31 mouse cellular contexts compared by ENCODE assay signal in genomic region chr5:111829891-111830290, GRCm38 (mm10).
A peak's percentile ranks its signal among the peaks of the same experiment; 100 is the strongest.
DNase-seq lines count a peak whose midpoint lies in the region; ATAC-seq and TF ChIP-seq lines count a peak whose summit lies in the region.
"Had no signal": no experiment of that assay in that cellular context is flagged by ENCODE, and none has a peak within 500 bp of the region (broad histone marks: within the 10 kb centered on the region; RNA-seq: fewer than 3 reads in every experiment).

No protein-coding gene starts in this region.

- H3ac ChIP-seq in myocyte (ENCODE audit: control insufficient read depth, insufficient read length) = no peak overlapping the region

- no peak for TF ChIP-seq POLR2A in brain, embryonic 14.5 days (IDR thresholded peaks at IDR 0.05; ENCODE audit: borderline replicate concordance, extremely low read depth, insufficient read depth, insufficient read length, poor library complexity, severe bottlenecking)
- TF ChIP-seq POLR2A in myocyte (IDR thresholded peaks at IDR 0.05; ENCODE audit: insufficient read length, low read depth) = no peak

- H3K27ac ChIP-seq in forebrain, embryonic 16.5 days (ENCODE audit: low read length) = peak overlapping the region; percentile 65; the same call in 1 of the 2 replicates
- no peak overlapping the region for H3K27ac ChIP-seq in forebrain, postnatal 0 days (ENCODE audit: low read depth, low read length)
- H3K27ac ChIP-seq in kidney, embryonic 15.5 days = no peak overlapping the region
- no peak overlapping the region for H3K27ac ChIP-seq in kidney, embryonic 14.5 days (ENCODE audit: low read depth, low read length)
- H3K27ac ChIP-seq: embryonic facial prominence, embryonic 12.5 days; heart, adult 2 months; hindbrain, embryonic 15.5 days; kidney, postnatal 0 days; left cerebral cortex, adult 2 months; limb, embryonic 12.5 days; liver, embryonic 15.5 days; neural tube, embryonic 12.5 days had no signal

- H3K27me3 ChIP-seq in forebrain, embryonic 16.5 days (replicated peaks; ENCODE audit: control insufficient read depth, insufficient read depth, low read length) = no peaks in the 10 kb centered on the region
- no peaks in the 10 kb centered on the region for H3K27me3 ChIP-seq in forebrain, postnatal 0 days (ENCODE audit: insufficient read depth, low read length)
- H3K27me3 ChIP-seq in myocyte (ENCODE audit: control insufficient read depth, insufficient read depth, insufficient read length) = peaks cover 46% of the 10 kb centered on the region
- H3K27me3 ChIP-seq in kidney, embryonic 15.5 days = 0 out of 2 replicates have a peak, but pooled peaks cover 5% of the 10 kb centered on the region
- no peaks in the 10 kb centered on the region; the same call in 1 of the 2 replicates for H3K27me3 ChIP-seq in kidney, embryonic 14.5 days (ENCODE audit: control insufficient read depth, insufficient read depth, low read length)
- H3K27me3 ChIP-seq: embryonic facial prominence, embryonic 12.5 days; liver, embryonic 15.5 days; neural tube, embryonic 12.5 days had no signal

- no peaks in the 10 kb centered on the region for H3K36me3 ChIP-seq in forebrain, embryonic 16.5 days (ENCODE audit: control insufficient read depth, insufficient read depth)
- no peaks in the 10 kb centered on the region for H3K36me3 ChIP-seq in forebrain, postnatal 0 days (ENCODE audit: insufficient read depth)
- H3K36me3 ChIP-seq in myocyte (ENCODE audit: control insufficient read depth, insufficient read depth) = no peaks in the 10 kb centered on the region
- no peaks in the 10 kb centered on the region for H3K36me3 ChIP-seq in kidney, embryonic 15.5 days
- H3K36me3 ChIP-seq in kidney, embryonic 14.5 days (ENCODE audit: control insufficient read depth, insufficient read depth, low read length) = no peaks in the 10 kb centered on the region
- H3K36me3 ChIP-seq: embryonic facial prominence, embryonic 12.5 days; heart, embryonic 12.5 days; hindbrain, embryonic 15.5 days; limb, embryonic 12.5 days; liver, embryonic 15.5 days; neural tube, embryonic 12.5 days had no signal

- no peaks in the 10 kb centered on the region; the same call in 1 of the 2 replicates for H3K9me3 ChIP-seq in forebrain, embryonic 16.5 days (ENCODE audit: control insufficient read depth, low read length)
- H3K9me3 ChIP-seq in forebrain, postnatal 0 days (ENCODE audit: low read length) = no peaks in the 10 kb centered on the region
- H3K9me3 ChIP-seq in kidney, embryonic 15.5 days (replicated peaks) = no peaks in the 10 kb centered on the region
- no peaks in the 10 kb centered on the region for H3K9me3 ChIP-seq in kidney, embryonic 14.5 days (ENCODE audit: control insufficient read depth, low read length)
- H3K9me3 ChIP-seq: embryonic facial prominence, embryonic 12.5 days; heart, embryonic 12.5 days; hindbrain, embryonic 15.5 days; limb, embryonic 12.5 days; liver, embryonic 15.5 days; neural tube, embryonic 12.5 days had no signal

- no peak overlapping the region for H3K4me3 ChIP-seq in forebrain, embryonic 16.5 days (replicated peaks; ENCODE audit: low read length)
- H3K4me3 ChIP-seq in forebrain, postnatal 0 days (ENCODE audit: low read depth, low read length) = no peak overlapping the region
- no peak overlapping the region for H3K4me3 ChIP-seq in myocyte
- H3K4me3 ChIP-seq in kidney, embryonic 15.5 days (replicated peaks) = no peak overlapping the region
- no peak overlapping the region for H3K4me3 ChIP-seq in kidney, embryonic 14.5 days (ENCODE audit: low read length)
- H3K4me3 ChIP-seq: embryonic facial prominence, embryonic 12.5 days; heart, adult 2 months; heart, embryonic 12.5 days; hindbrain, embryonic 15.5 days; left cerebral cortex, adult 2 months; limb, embryonic 12.5 days; liver, embryonic 15.5 days; neural tube, embryonic 12.5 days had no signal

- ATAC-seq in forebrain, embryonic 16.5 days = no peak; the same call in 1 of the 2 replicates
- ATAC-seq in forebrain, postnatal 0 days = no peak
- no peak for ATAC-seq in kidney, embryonic 15.5 days (replicated peaks; ENCODE audit: low FRiP score)
- no peak for ATAC-seq in kidney, embryonic 14.5 days (ENCODE audit: low FRiP score, low TSS enrichment)
- ATAC-seq: CD4-positive, CD25-positive, alpha-beta regulatory T cell, adult 4 months; inflammation-experienced regulatory T-cells, adult 6 months; midbrain, embryonic 16.5 days had no signal

- H3K4me2 ChIP-seq in forebrain, embryonic 16.5 days (ENCODE audit: low read length) = no peak overlapping the region
- no peak overlapping the region for H3K4me2 ChIP-seq in forebrain, postnatal 0 days (ENCODE audit: low read depth)
- H3K4me2 ChIP-seq in myocyte (ENCODE audit: low read depth) = no peak overlapping the region
- no peak overlapping the region for H3K4me2 ChIP-seq in kidney, embryonic 15.5 days
- H3K4me2 ChIP-seq in kidney, embryonic 14.5 days (replicated peaks; ENCODE audit: low read depth, low read length) = no peak overlapping the region
- H3K4me2 ChIP-seq: embryonic facial prominence, embryonic 12.5 days; heart, embryonic 12.5 days; hindbrain, embryonic 15.5 days; limb, embryonic 12.5 days; liver, embryonic 15.5 days; lung, embryonic 14.5 days; midbrain, embryonic 11.5 days; neural tube, embryonic 12.5 days had no signal

- DNase-seq in forebrain, postnatal 0 days = no peak
- DNase-seq in brain, embryonic 14.5 days (ENCODE audit: low read depth) = peak; percentile 62
- DNase-seq in layer of hippocampus, adult 8-10 months (ENCODE audit: low spot score in 2 of 2) = peak; percentile 24 to 63
- DNase-seq: adrenal gland, postnatal 25 days; cerebellum, adult 2 months; cerebellum, postnatal 36 days; gastrocnemius, postnatal 25 days; heart, adult 2 months; heart, postnatal 4 days; kidney, adult 11 months; lung, embryonic 14.5 days; lung, postnatal 36 days; right cerebral cortex, adult 18-20 months; thymus, adult 2 months; thymus, postnatal 4 days had no signal

- peaks cover 10% of the 10 kb centered on the region for H3K4me1 ChIP-seq in forebrain, embryonic 16.5 days (replicated peaks; ENCODE audit: control insufficient read depth, insufficient read depth, low read length)
- H3K4me1 ChIP-seq in forebrain, postnatal 0 days (ENCODE audit: insufficient read depth) = no peaks in the 10 kb centered on the region
- H3K4me1 ChIP-seq in kidney, embryonic 15.5 days = no peaks in the 10 kb centered on the region
- no peaks in the 10 kb centered on the region for H3K4me1 ChIP-seq in kidney, embryonic 14.5 days (ENCODE audit: control insufficient read depth, insufficient read depth, low read length)
- H3K4me1 ChIP-seq: embryonic facial prominence, embryonic 12.5 days; heart, embryonic 12.5 days; hindbrain, embryonic 15.5 days; limb, embryonic 12.5 days; liver, embryonic 15.5 days; neural tube, embryonic 12.5 days had no signal

- TF ChIP-seq CTCF in forebrain, postnatal 0 days (IDR thresholded peaks at IDR 0.05; ENCODE audit: low read depth) = no peak
- no peak for TF ChIP-seq CTCF in brain, embryonic 14.5 days (IDR thresholded peaks at IDR 0.05; ENCODE audit: borderline replicate concordance, extremely low read depth, insufficient read depth, insufficient read length)

- H3K9ac ChIP-seq in forebrain, embryonic 16.5 days (replicated peaks; ENCODE audit: low read depth, low read length) = no peak overlapping the region
- no peak overlapping the region for H3K9ac ChIP-seq in forebrain, postnatal 0 days
- no peak overlapping the region for H3K9ac ChIP-seq in kidney, embryonic 15.5 days
- no peak overlapping the region for H3K9ac ChIP-seq in kidney, embryonic 14.5 days (ENCODE audit: low read depth, low read length)
- H3K9ac ChIP-seq: embryonic facial prominence, embryonic 12.5 days; heart, embryonic 12.5 days; hindbrain, embryonic 15.5 days; limb, embryonic 12.5 days; liver, embryonic 15.5 days; lung, embryonic 14.5 days; neural tube, embryonic 12.5 days had no signal

- 58% methylated on average over 6 of the region's 6 CpGs for WGBS in forebrain, embryonic 16.5 days
- 46% methylated on average over 6 of the region's 6 CpGs for WGBS in forebrain, postnatal 0 days
- WGBS in kidney, embryonic 15.5 days = 80% methylated on average over 6 of the region's 6 CpGs
- WGBS in kidney, embryonic 14.5 days = 77% methylated on average over 6 of the region's 6 CpGs

- H3K79me2 ChIP-seq in myocyte (ENCODE audit: control insufficient read depth, insufficient read depth) = no peaks in the 10 kb centered on the region

TF ChIP-seq in myocyte, 11 proteins besides CTCF, POLR2A, EP300 and RAD21:
- TF ChIP-seq MYOG (IDR thresholded peaks at IDR 0.05; ENCODE audit: control insufficient read depth in 1 of 3, insufficient read depth in 1 of 3, insufficient read length in 2 of 3, low read depth in 2 of 3) (peak in 2 of 3 experiments; percentile 6 to 34), E2F4 (IDR thresholded peaks at IDR 0.05; ENCODE audit: insufficient read depth) (no peak), CEBPB (IDR thresholded peaks at IDR 0.05; ENCODE audit: insufficient read depth, poor library complexity, severe bottlenecking) (no peak)
